Mouse (Mus musculus) embryonic fibroblast, embryonic 13.5 days (primary cell): Measurements from ENCODE around the gene Sstr4.

Experiments
- CTCF ChIP-seq: IDR thresholded peaks from 2 replicates; pipeline ENCODE4 v1.5.1; 2011; ENCODE audit warnings: mild to moderate bottlenecking, control low read depth, low read length, moderate library complexity, borderline replicate concordance; ENCODE audit not compliant: insufficient read depth
- POLR2A ChIP-seq: IDR thresholded peaks from 2 replicates; pipeline ENCODE4 v1.6.1; 2011; ENCODE audit warnings: low read depth, mild to moderate bottlenecking, control low read depth, low read length, moderate library complexity

DNA sequence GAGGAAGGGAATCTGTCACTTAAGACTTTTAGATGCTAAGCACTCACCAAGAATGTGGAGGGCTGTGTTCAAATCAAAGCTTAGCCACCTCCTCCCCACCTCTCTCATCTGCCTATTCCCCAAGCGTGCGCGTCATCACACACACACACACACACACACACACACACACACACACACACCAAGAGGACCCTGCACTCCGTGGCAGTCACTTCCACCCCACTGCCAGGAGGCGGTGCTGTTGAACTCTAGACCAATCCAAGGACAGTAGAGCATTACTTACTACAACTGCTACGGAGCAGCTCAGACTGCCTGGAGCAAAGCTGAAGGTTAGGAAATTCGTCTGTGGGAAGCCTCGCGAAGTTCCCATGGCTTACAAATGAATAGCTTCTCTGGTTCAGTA, 14.0 kb downstream of the Sstr4 start:
- TF ChIP-seq CTCF, result peak; percentile 92
- TF ChIP-seq POLR2A, result no peak
